Comparison of ENCODE assay signal across 8 mouse cellular contexts in the genomic region with DNA sequence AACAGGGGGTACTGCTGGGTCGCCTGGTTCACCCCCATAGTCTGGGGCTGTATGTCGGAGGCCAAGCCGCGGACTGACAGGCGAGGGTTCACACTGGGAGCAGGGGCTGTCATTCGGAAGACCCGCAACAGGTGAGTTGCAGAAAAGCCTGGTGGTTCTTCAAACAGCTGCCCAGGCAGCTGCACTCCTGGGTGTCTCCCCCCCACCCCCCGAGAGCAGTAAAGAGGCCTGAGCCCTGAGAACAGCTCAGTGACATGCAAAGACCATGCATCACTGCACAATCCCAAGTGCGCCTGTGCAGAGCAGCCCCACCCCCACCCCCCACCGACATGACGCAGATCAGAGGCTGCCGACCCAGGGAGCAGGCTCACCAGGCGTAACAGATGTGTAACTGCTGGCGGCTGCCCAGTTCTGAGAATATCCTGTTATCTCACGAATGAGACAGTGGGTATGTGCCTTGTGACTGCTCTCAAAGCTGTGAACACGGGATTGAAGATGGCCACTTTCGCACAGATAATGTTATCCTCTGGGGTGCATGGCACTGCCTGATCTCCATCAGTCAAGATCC. TPM values are rescaled to one million over a fixed set of nuclear protein-coding genes. Genes with fewer than 3 reads are reported as not detected.
DNase-seq lines count a peak whose midpoint lies in the region; ATAC-seq and TF ChIP-seq lines count a peak whose summit lies in the region.

No protein-coding gene starts in this region.

- no peak for TF ChIP-seq CTCF in E14TG2a.4 (conservative IDR thresholded peaks at IDR 0.05; ENCODE audit: low read length)

- H3K27ac ChIP-seq in forebrain, embryonic 14.5 days (ENCODE audit: low read depth, low read length): no peak overlapping the region
- H3K27ac ChIP-seq in forebrain, embryonic 15.5 days (replicated peaks): no peak overlapping the region
- H3K27ac ChIP-seq in embryonic facial prominence, embryonic 10.5 days (replicated peaks): no peak overlapping the region
- H3K27ac ChIP-seq in kidney, embryonic 14.5 days (ENCODE audit: low read depth, low read length): peak overlapping the region; percentile 37; the same call in 1 of the 2 replicates

- no peak overlapping the region for H3K9ac ChIP-seq in forebrain, embryonic 14.5 days (ENCODE audit: low read length)
- H3K9ac ChIP-seq in forebrain, embryonic 15.5 days (replicated peaks): no peak overlapping the region
- H3K9ac ChIP-seq in kidney, embryonic 14.5 days (ENCODE audit: low read depth, low read length): no peak overlapping the region

- peaks cover 57% of the 10 kb centered on the region for H3K36me3 ChIP-seq in forebrain, embryonic 14.5 days (ENCODE audit: control insufficient read depth, insufficient read depth, low read length)
- H3K36me3 ChIP-seq in forebrain, embryonic 15.5 days: peaks cover 46% of the 10 kb centered on the region
- H3K36me3 ChIP-seq in E14TG2a.4 (ENCODE audit: insufficient read depth, low read length): peaks cover 49% of the 10 kb centered on the region
- peaks cover 55% of the 10 kb centered on the region for H3K36me3 ChIP-seq in embryonic facial prominence, embryonic 10.5 days (replicated peaks)
- peaks cover 47% of the 10 kb centered on the region for H3K36me3 ChIP-seq in kidney, embryonic 14.5 days (ENCODE audit: control insufficient read depth, insufficient read depth, low read length)

- H3K4me2 ChIP-seq in forebrain, embryonic 14.5 days (ENCODE audit: low read length): no peak overlapping the region
- no peak overlapping the region for H3K4me2 ChIP-seq in forebrain, embryonic 15.5 days (replicated peaks)
- H3K4me2 ChIP-seq in kidney, embryonic 14.5 days (replicated peaks; ENCODE audit: low read depth, low read length): no peak overlapping the region

- no peak for ATAC-seq in forebrain, embryonic 14.5 days
- ATAC-seq in forebrain, embryonic 15.5 days (replicated peaks): no peak
- peak; percentile 75 for ATAC-seq in kidney, embryonic 14.5 days (ENCODE audit: low FRiP score, low TSS enrichment)

- H3K4me3 ChIP-seq in forebrain, embryonic 14.5 days (ENCODE audit: low read depth, low read length): no peak overlapping the region
- H3K4me3 ChIP-seq in forebrain, embryonic 15.5 days: no peak overlapping the region
- H3K4me3 ChIP-seq in E14TG2a.4 (replicated peaks; ENCODE audit: low read length): peak overlapping the region; percentile 39
- H3K4me3 ChIP-seq in embryonic facial prominence, embryonic 10.5 days: no peak overlapping the region
- no peak overlapping the region for H3K4me3 ChIP-seq in kidney, embryonic 14.5 days (ENCODE audit: low read length)

- 47% methylated on average over 17 of the region's 17 CpGs for WGBS in forebrain, embryonic 14.5 days
- 41% methylated on average over 17 of the region's 17 CpGs for WGBS in forebrain, embryonic 15.5 days
- 50% methylated on average over 17 of the region's 17 CpGs for WGBS in embryonic facial prominence, embryonic 10.5 days
- 35% methylated on average over 17 of the region's 17 CpGs for WGBS in kidney, embryonic 14.5 days

- no peaks in the 10 kb centered on the region for H3K27me3 ChIP-seq in forebrain, embryonic 14.5 days (replicated peaks; ENCODE audit: control insufficient read depth, insufficient read depth, low read length)
- H3K27me3 ChIP-seq in forebrain, embryonic 15.5 days: no peaks in the 10 kb centered on the region
- H3K27me3 ChIP-seq in E14TG2a.4 (ENCODE audit: insufficient read depth, low read length): peaks cover 45% of the 10 kb centered on the region
- peaks cover 4% of the 10 kb centered on the region; the same call in 1 of the 2 replicates for H3K27me3 ChIP-seq in embryonic facial prominence, embryonic 10.5 days (replicated peaks; ENCODE audit: low read depth, poor library complexity, severe bottlenecking)
- no peaks in the 10 kb centered on the region for H3K27me3 ChIP-seq in kidney, embryonic 14.5 days (ENCODE audit: control insufficient read depth, insufficient read depth, low read length)

- peak; percentile 31 for DNase-seq in forebrain, embryonic 14.5 days (ENCODE audit: low spot score)
- peak; percentile 61 for DNase-seq in embryonic facial prominence, embryonic 10.5 days (ENCODE audit: low spot score)
- DNase-seq in mesoderm, embryonic 11.5 days (ENCODE audit: low read depth, low spot score): peak; percentile 75
- DNase-seq in thymus, postnatal 10 days (ENCODE audit: low spot score in 2 of 2): peak; percentile 28 to 34
- DNase-seq in cerebellum, adult 18-20 months: no peak

- H3K4me1 ChIP-seq in forebrain, embryonic 14.5 days (ENCODE audit: control insufficient read depth, insufficient read depth, low read length): 0 out of 2 replicates have a peak, but pooled peaks cover 4% of the 10 kb centered on the region
- peaks cover 11% of the 10 kb centered on the region for H3K4me1 ChIP-seq in forebrain, embryonic 15.5 days
- peaks cover 35% of the 10 kb centered on the region for H3K4me1 ChIP-seq in E14TG2a.4 (replicated peaks; ENCODE audit: low read depth, low read length)
- H3K4me1 ChIP-seq in embryonic facial prominence, embryonic 10.5 days: peaks cover 25% of the 10 kb centered on the region
- peaks cover 8% of the 10 kb centered on the region for H3K4me1 ChIP-seq in kidney, embryonic 14.5 days (ENCODE audit: control insufficient read depth, insufficient read depth, low read length)

- H3K9me3 ChIP-seq in forebrain, embryonic 14.5 days (replicated peaks; ENCODE audit: control insufficient read depth, low read length): no peaks in the 10 kb centered on the region
- H3K9me3 ChIP-seq in forebrain, embryonic 15.5 days: no peaks in the 10 kb centered on the region
- no peaks in the 10 kb centered on the region for H3K9me3 ChIP-seq in E14TG2a.4 (ENCODE audit: low read length)
- H3K9me3 ChIP-seq in embryonic facial prominence, embryonic 10.5 days: no peaks in the 10 kb centered on the region
- no peaks in the 10 kb centered on the region for H3K9me3 ChIP-seq in kidney, embryonic 14.5 days (ENCODE audit: control insufficient read depth, low read length)

RNA-seq across cellular contexts. Expression of a gene that starts 13.7 kb away (rescaled TPM):
- polyA plus RNA-seq in forebrain, embryonic 14.5 days (2014; fragmentation: Nextera tagmentation; extraction: Ambion mirVana): 251 and 315 TPM in 2 replicates
- 395 and 412 TPM in 2 replicates for polyA plus RNA-seq in forebrain, embryonic 15.5 days (2015; fragmentation: Nextera tagmentation; extraction: Ambion mirVana)
- 358 and 365 TPM in 2 replicates for polyA plus RNA-seq in embryonic facial prominence, embryonic 10.5 days (2016; fragmentation: Nextera tagmentation; extraction: Ambion mirVana)
- 228 and 265 TPM in 2 replicates for polyA plus RNA-seq in kidney, embryonic 14.5 days (2014; fragmentation: Nextera tagmentation; extraction: Ambion mirVana)

RNA-seq across cellular contexts. Expression of a gene that starts 26.3 kb away (rescaled TPM):
- 119 and 142 TPM in 2 replicates for polyA plus RNA-seq in forebrain, embryonic 14.5 days (2014; fragmentation: Nextera tagmentation; extraction: Ambion mirVana)
- 100 and 115 TPM in 2 replicates for polyA plus RNA-seq in forebrain, embryonic 15.5 days (2015; fragmentation: Nextera tagmentation; extraction: Ambion mirVana)
- polyA plus RNA-seq in embryonic facial prominence, embryonic 10.5 days (2016; fragmentation: Nextera tagmentation; extraction: Ambion mirVana): 142 and 149 TPM in 2 replicates
- 206 and 270 TPM in 2 replicates for polyA plus RNA-seq in kidney, embryonic 14.5 days (2014; fragmentation: Nextera tagmentation; extraction: Ambion mirVana)

RNA-seq across cellular contexts. Expression of a gene that starts 46.9 kb away (rescaled TPM):
- 46.0 and 63.2 TPM in 2 replicates for polyA plus RNA-seq in forebrain, embryonic 14.5 days (2014; fragmentation: Nextera tagmentation; extraction: Ambion mirVana)
- 69.9 and 72.2 TPM in 2 replicates for polyA plus RNA-seq in forebrain, embryonic 15.5 days (2015; fragmentation: Nextera tagmentation; extraction: Ambion mirVana)
- 32.8 and 39.8 TPM in 2 replicates for polyA plus RNA-seq in embryonic facial prominence, embryonic 10.5 days (2016; fragmentation: Nextera tagmentation; extraction: Ambion mirVana)
- polyA plus RNA-seq in kidney, embryonic 14.5 days (2014; fragmentation: Nextera tagmentation; extraction: Ambion mirVana): 66.4 and 84.7 TPM in 2 replicates

Comparison
In these comparisons a context has a peak if more than half of its experiments do, and no peak if none do; other contexts are left out.
1. DNase-seq: peak in forebrain, embryonic 14.5 days (single experiment), embryonic facial prominence, embryonic 10.5 days (single experiment), mesoderm, embryonic 11.5 days (single experiment) and thymus, postnatal 10 days (2 of 2); none in cerebellum, adult 18-20 months (0 of 2).